Comparison of ENCODE assay signal across 8 mouse cellular contexts in genomic region chr13:63330236-63330860, GRCm38 (mm10).
DNase-seq lines count a peak whose midpoint lies in the region; ATAC-seq and TF ChIP-seq lines count a peak whose summit lies in the region.

No protein-coding gene starts in this region.

- intact Hi-C loops in gastrocnemius, postnatal 14 days (cut with DNase I; ENCODE audit: low total_unique reads): no loop called here

- peaks cover 2% of the 10 kb centered on the region; the same call in 1 of the 2 replicates for H3K4me1 ChIP-seq in kidney, postnatal 0 days (replicated peaks; ENCODE audit: insufficient read depth, low read length)
- H3K4me1 ChIP-seq in embryonic facial prominence, embryonic 12.5 days: peaks cover 26% of the 10 kb centered on the region; the same call in 1 of the 2 replicates
- no peaks in the 10 kb centered on the region; the same call in 1 of the 2 replicates for H3K4me1 ChIP-seq in intestine, postnatal 0 days (replicated peaks; ENCODE audit: control insufficient read depth, insufficient read depth, low read length)

- no peaks in the 10 kb centered on the region for H3K36me3 ChIP-seq in kidney, postnatal 0 days (ENCODE audit: insufficient read depth, low read length)
- no peaks in the 10 kb centered on the region for H3K36me3 ChIP-seq in embryonic facial prominence, embryonic 12.5 days
- no peaks in the 10 kb centered on the region for H3K36me3 ChIP-seq in intestine, postnatal 0 days (ENCODE audit: control insufficient read depth, insufficient read depth)

- H3K9ac ChIP-seq in kidney, postnatal 0 days (ENCODE audit: low read depth, low read length): no peak overlapping the region
- H3K9ac ChIP-seq in embryonic facial prominence, embryonic 12.5 days: no peak overlapping the region
- H3K9ac ChIP-seq in intestine, postnatal 0 days (ENCODE audit: low read depth, low read length): no peak overlapping the region

- peak; percentile 68 for DNase-seq in kidney, postnatal 0 days (ENCODE audit: low spot score)
- no peak for DNase-seq in kidney, postnatal 36 days
- peak; percentile 77 to 82 for DNase-seq in right cerebral cortex, postnatal 10 days (ENCODE audit: low spot score in 2 of 2)
- DNase-seq in gastrocnemius, postnatal 14 days: no peak
- no peak for DNase-seq in gastrocnemius, postnatal 10 days
- no peak for DNase-seq in gastrocnemius, postnatal 4 days (ENCODE audit: low spot score in 2 of 2)

- H3K27ac ChIP-seq in kidney, postnatal 0 days: 0 out of 2 replicates have a peak overlapping the region, but pooled peaks have one; percentile 0
- H3K27ac ChIP-seq in embryonic facial prominence, embryonic 12.5 days: peak overlapping the region; percentile 65
- peak overlapping the region; percentile 21; the same call in 1 of the 2 replicates for H3K27ac ChIP-seq in intestine, postnatal 0 days (ENCODE audit: low read depth, low read length)

- no peak for TF ChIP-seq CTCF in kidney, postnatal 0 days (IDR thresholded peaks at IDR 0.05; ENCODE audit: low read depth)
- no peak for TF ChIP-seq CTCF in intestine, postnatal 0 days (IDR thresholded peaks at IDR 0.05; ENCODE audit: low read depth)

- no peak overlapping the region for H3K4me2 ChIP-seq in kidney, postnatal 0 days (ENCODE audit: low read length)
- no peak overlapping the region for H3K4me2 ChIP-seq in embryonic facial prominence, embryonic 12.5 days (replicated peaks)
- H3K4me2 ChIP-seq in intestine, postnatal 0 days (replicated peaks; ENCODE audit: low read depth): no peak overlapping the region

- H3K4me3 ChIP-seq in kidney, postnatal 0 days (replicated peaks; ENCODE audit: low read depth, low read length): no peak overlapping the region
- H3K4me3 ChIP-seq in embryonic facial prominence, embryonic 12.5 days: no peak overlapping the region
- H3K4me3 ChIP-seq in intestine, postnatal 0 days (ENCODE audit: low read depth, low read length): no peak overlapping the region

- no peaks in the 10 kb centered on the region for H3K9me3 ChIP-seq in kidney, postnatal 0 days (replicated peaks; ENCODE audit: low read length)
- no peaks in the 10 kb centered on the region for H3K9me3 ChIP-seq in embryonic facial prominence, embryonic 12.5 days
- H3K9me3 ChIP-seq in intestine, postnatal 0 days (ENCODE audit: control insufficient read depth): no peaks in the 10 kb centered on the region

- ATAC-seq in kidney, postnatal 0 days (replicated peaks; ENCODE audit: low FRiP score, low read depth): no peak
- ATAC-seq in embryonic facial prominence, embryonic 12.5 days (ENCODE audit: insufficient number of reproducible peaks, insufficient read depth, low FRiP score, low TSS enrichment): no peak
- ATAC-seq in intestine, postnatal 0 days: no peak

- H3K27me3 ChIP-seq in kidney, postnatal 0 days (ENCODE audit: insufficient read depth, low read length): no peaks in the 10 kb centered on the region
- no peaks in the 10 kb centered on the region for H3K27me3 ChIP-seq in embryonic facial prominence, embryonic 12.5 days
- H3K27me3 ChIP-seq in intestine, postnatal 0 days (replicated peaks; ENCODE audit: control insufficient read depth, insufficient read depth, low read length): no peaks in the 10 kb centered on the region

- WGBS in kidney, postnatal 0 days: 39% methylated on average over 9 of the region's 9 CpGs
- 33% methylated on average over 9 of the region's 9 CpGs for WGBS in embryonic facial prominence, embryonic 12.5 days
- 47% methylated on average over 9 of the region's 9 CpGs for WGBS in intestine, postnatal 0 days

Comparison
In these comparisons a context has a peak if more than half of its experiments do, and no peak if none do; other contexts are left out.
1. DNase-seq: peak in kidney, postnatal 0 days (single experiment) and right cerebral cortex, postnatal 10 days (2 of 2); none in kidney, postnatal 36 days (0 of 2), gastrocnemius, postnatal 14 days (single experiment), gastrocnemius, postnatal 10 days (single experiment) and gastrocnemius, postnatal 4 days (0 of 2).
2. H3K27ac ChIP-seq: peak in every context shown above with its lines; median percentile 65 in embryonic facial prominence, embryonic 12.5 days; 21 in intestine, postnatal 0 days; 0 in kidney, postnatal 0 days.